Mouse (Mus musculus): ENCODE results near the gene H1fx. TPM values are rescaled to one million over a fixed set of nuclear protein-coding genes. Genes with fewer than 3 reads are reported as not detected.

H1fx gene
- polyA plus RNA-seq, 1 experiment from 2014 or later, result 41.3 TPM

GRCm38 (mm10) chr6:87942179-87942578, 39.3 kb downstream of the H1fx start:
- H3K9ac ChIP-seq (ENCODE audit: low read depth, low read length), result no peak overlapping the region
- H3K4me2 ChIP-seq (replicated peaks; ENCODE audit: low read depth, low read length), result no peak overlapping the region
- DNase-seq (ENCODE audit: low spot score) (no peak), ATAC-seq (ENCODE audit: low FRiP score) (no peak)
- no peak overlapping the region for H3K4me3 ChIP-seq (ENCODE audit: low read depth, low read length)
- no peaks in the 10 kb centered on the region for H3K36me3 ChIP-seq (ENCODE audit: control insufficient read depth, insufficient read depth, low read length)
- no peaks in the 10 kb centered on the region for H3K27me3 ChIP-seq (ENCODE audit: control insufficient read depth, insufficient read depth, low read length)
- no peaks in the 10 kb centered on the region for H3K4me1 ChIP-seq (replicated peaks; ENCODE audit: control insufficient read depth, insufficient read depth, low read length)
- no peak overlapping the region for H3K27ac ChIP-seq (ENCODE audit: low read depth, low read length)
- 88% methylated on average over 7 of the region's 7 CpGs for WGBS
- H3K9me3 ChIP-seq (ENCODE audit: control insufficient read depth, low read length), result no peaks in the 10 kb centered on the region

- Histone ChIP-seq H3K36me3 (ENCODE audit: control insufficient read depth, insufficient read depth, low read length) (peaks cover 6% of the 10 kb centered on the region; the same call in 1 of the 2 replicates), H3K9ac (ENCODE audit: low read depth, low read length) (no peak overlapping the region), H3K27ac (ENCODE audit: low read depth, low read length) (no peak overlapping the region), H3K9me3 (ENCODE audit: control insufficient read depth, low read length) (no peaks in the 10 kb centered on the region), H3K4me2 (replicated peaks; ENCODE audit: low read depth, low read length) (no peak overlapping the region), H3K27me3 (ENCODE audit: control insufficient read depth, insufficient read depth, low read length) (no peaks in the 10 kb centered on the region), H3K4me1 (replicated peaks; ENCODE audit: control insufficient read depth, insufficient read depth, low read length) (no peaks in the 10 kb centered on the region), H3K4me3 (ENCODE audit: low read depth, low read length) (no peak overlapping the region)
- ATAC-seq (ENCODE audit: low FRiP score) (no peak), DNase-seq (ENCODE audit: low spot score) (no peak)
- 85% methylated on average over 3 of the region's 3 CpGs for WGBS
These were observed 42.5 kb downstream of the H1fx start for GRCm38 (mm10) chr6:87938941-87939340.

DNA sequence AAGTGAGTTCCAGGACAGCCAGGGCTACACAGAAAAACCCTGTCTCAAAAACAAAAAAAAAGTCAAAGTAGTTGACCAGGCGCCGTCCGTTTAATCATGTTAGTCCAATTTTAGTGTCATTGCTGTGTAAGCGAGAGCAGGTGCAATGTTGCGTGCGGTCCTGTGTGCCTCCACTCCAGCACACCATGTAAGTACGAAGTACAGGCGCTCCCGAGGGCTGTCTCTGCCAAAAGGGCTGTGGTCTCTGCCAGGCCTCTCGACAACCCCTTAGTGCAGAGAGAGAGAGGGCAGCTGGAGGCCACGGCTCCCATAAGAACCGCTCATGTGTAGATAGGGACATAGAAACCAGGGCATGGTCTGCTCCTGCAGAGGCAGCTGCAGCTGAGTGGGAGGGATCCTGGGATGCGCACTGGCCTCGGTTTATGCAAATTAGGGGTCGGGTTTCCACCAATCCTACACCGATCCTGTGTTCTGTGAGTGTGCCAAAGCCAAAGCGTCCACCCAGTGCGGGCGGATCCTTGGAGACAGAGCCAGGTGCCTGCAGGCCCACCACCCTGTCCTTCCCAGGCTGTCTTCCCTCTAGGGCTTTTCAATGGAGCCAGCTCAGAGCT, 44.2 kb downstream of the H1fx start:
- peak; percentile 95 for ATAC-seq (ENCODE audit: low FRiP score)
- WGBS, result 43% methylated on average over 19 of the region's 19 CpGs
- DNase-seq (ENCODE audit: low spot score), result peak; percentile 72
- Histone ChIP-seq H3K36me3 (ENCODE audit: control insufficient read depth, insufficient read depth, low read length) (peaks cover 6% of the 10 kb centered on the region; the same call in 1 of the 2 replicates), H3K9ac (ENCODE audit: low read depth, low read length) (no peak overlapping the region), H3K4me2 (replicated peaks; ENCODE audit: low read depth, low read length) (no peak overlapping the region; the same call in 1 of the 2 replicates), H3K9me3 (ENCODE audit: control insufficient read depth, low read length) (no peaks in the 10 kb centered on the region), H3K4me1 (replicated peaks; ENCODE audit: control insufficient read depth, insufficient read depth, low read length) (no peaks in the 10 kb centered on the region), H3K27ac (ENCODE audit: low read depth, low read length) (peak overlapping the region; percentile 69), H3K4me3 (ENCODE audit: low read depth, low read length) (no peak overlapping the region), H3K27me3 (ENCODE audit: control insufficient read depth, insufficient read depth, low read length) (no peaks in the 10 kb centered on the region)

- DNase-seq (ENCODE audit: low spot score) (no peak), ATAC-seq (ENCODE audit: low FRiP score) (no peak)
- 88% methylated on average over 5 of the region's 5 CpGs for WGBS
- Histone ChIP-seq H3K4me3 (ENCODE audit: low read depth, low read length) (no peak overlapping the region), H3K9ac (ENCODE audit: low read depth, low read length) (no peak overlapping the region), H3K36me3 (ENCODE audit: control insufficient read depth, insufficient read depth, low read length) (peaks cover 6% of the 10 kb centered on the region; the same call in 1 of the 2 replicates), H3K27me3 (ENCODE audit: control insufficient read depth, insufficient read depth, low read length) (no peaks in the 10 kb centered on the region), H3K4me1 (replicated peaks; ENCODE audit: control insufficient read depth, insufficient read depth, low read length) (no peaks in the 10 kb centered on the region), H3K27ac (ENCODE audit: low read depth, low read length) (no peak overlapping the region), H3K9me3 (ENCODE audit: control insufficient read depth, low read length) (no peaks in the 10 kb centered on the region), H3K4me2 (replicated peaks; ENCODE audit: low read depth, low read length) (no peak overlapping the region)
These were observed 46.4 kb downstream of the H1fx start for GRCm38 (mm10) chr6:87935037-87935436.

Other genes with a start within 250 kb of the H1fx start
- 1.4 and 2.2 TPM in 2 replicates for gene Gp9, start 203.6 kb downstream of the H1fx start, polyA plus RNA-seq (2014; fragmentation: Nextera tagmentation; extraction: Ambion mirVana)
- 5.0 and 6.8 TPM in 2 replicates for gene Rab43, start 169.5 kb downstream of the H1fx start, polyA plus RNA-seq (2014; fragmentation: Nextera tagmentation; extraction: Ambion mirVana)
- gene Gm45140, start 145.8 kb downstream of the H1fx start, polyA plus RNA-seq (2014; fragmentation: Nextera tagmentation; extraction: Ambion mirVana), result 3.2 and 3.8 TPM in 2 replicates
- 57.7 and 61.7 TPM in 2 replicates for gene Isy1, start 142.8 kb downstream of the H1fx start, polyA plus RNA-seq (2014; fragmentation: Nextera tagmentation; extraction: Ambion mirVana)
- gene Cnbp, start 130.5 kb downstream of the H1fx start, polyA plus RNA-seq (2014; fragmentation: Nextera tagmentation; extraction: Ambion mirVana), result 1,125 and 1,154 TPM in 2 replicates
- 128 and 138 TPM in 2 replicates for gene Copg1, start 93.8 kb downstream of the H1fx start, polyA plus RNA-seq (2014; fragmentation: Nextera tagmentation; extraction: Ambion mirVana)
- 50.7 and 52.3 TPM in 2 replicates for gene Hmces, start 67.7 kb downstream of the H1fx start, polyA plus RNA-seq (2014; fragmentation: Nextera tagmentation; extraction: Ambion mirVana)
- 273 and 288 TPM in 2 replicates for gene Rab7, start 63.6 kb upstream of the H1fx start, polyA plus RNA-seq (2014; fragmentation: Nextera tagmentation; extraction: Ambion mirVana)
- 272 and 290 TPM in 2 replicates for gene Rpn1, start 102.8 kb upstream of the H1fx start, polyA plus RNA-seq (2014; fragmentation: Nextera tagmentation; extraction: Ambion mirVana)
- gene Gata2, start 212.3 kb upstream of the H1fx start, polyA plus RNA-seq (2014; fragmentation: Nextera tagmentation; extraction: Ambion mirVana), result 18.2 and 26.3 TPM in 2 replicates
- gene Dnajb8, start 240.6 kb upstream of the H1fx start, polyA plus RNA-seq (2014; fragmentation: Nextera tagmentation; extraction: Ambion mirVana), result not detected in 2 replicates

Data from hindbrain, embryonic 11.5 days (tissue).